In the genomic region with DNA sequence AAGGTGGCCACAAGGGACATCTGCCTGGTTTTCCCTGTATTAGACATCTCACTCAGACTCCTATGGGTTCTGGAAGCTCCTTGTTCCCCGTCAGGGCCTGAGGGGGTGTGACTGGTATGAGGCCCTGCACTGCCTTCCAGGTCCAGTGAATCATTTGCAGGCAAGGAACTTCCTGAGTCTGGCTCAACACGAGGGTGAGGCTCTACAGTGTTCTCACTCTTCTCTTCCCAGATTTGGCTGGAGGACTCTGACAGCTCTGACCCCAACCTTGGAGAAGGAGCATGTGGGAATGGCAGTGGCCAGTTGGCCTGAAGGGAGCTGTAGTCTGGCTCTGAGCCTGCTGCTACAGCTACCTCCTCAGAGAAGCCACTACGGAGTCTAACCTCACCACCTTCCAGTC, we compare ENCODE assay signal across 25 mouse cellular contexts. TPM values are rescaled to one million over a fixed set of nuclear protein-coding genes. Genes with fewer than 3 reads are reported as not detected.
DNase-seq lines count a peak whose midpoint lies in the region; ATAC-seq and TF ChIP-seq lines count a peak whose summit lies in the region.
"Had no signal": no experiment of that assay in that cellular context is flagged by ENCODE, and none has a peak within 500 bp of the region (broad histone marks: within the 10 kb centered on the region; RNA-seq: fewer than 3 reads in every experiment).

No protein-coding gene starts in this region.

- H3K4me3 ChIP-seq in stomach, embryonic 16.5 days (replicated peaks; ENCODE audit: low read length), result no peak overlapping the region
- no peak overlapping the region for H3K4me3 ChIP-seq in stomach, postnatal 0 days (ENCODE audit: low read depth, low read length)
- H3K4me3 ChIP-seq in intestine, postnatal 0 days (ENCODE audit: low read depth, low read length), result no peak overlapping the region
- H3K4me3 ChIP-seq: embryonic facial prominence, embryonic 10.5 days; forebrain, embryonic 13.5 days; heart, embryonic 15.5 days; limb, embryonic 12.5 days; liver, embryonic 12.5 days; megakaryocyte, embryonic 14.5 days; neural tube, embryonic 15.5 days had no signal

- TF ChIP-seq EP300 in stomach, postnatal 0 days (optimal IDR thresholded peaks at IDR 0.05), result no peak

- intact Hi-C loops in heart, postnatal 14 days (cut with DNase I), result no loop called here
- intact Hi-C loops in heart, postnatal 25 days (cut with DNase I), result no loop called here

- no peaks in the 10 kb centered on the region; the same call in 1 of the 2 replicates for H3K4me1 ChIP-seq in stomach, embryonic 16.5 days (ENCODE audit: control insufficient read depth, insufficient read depth, low read length)
- H3K4me1 ChIP-seq in stomach, postnatal 0 days (replicated peaks; ENCODE audit: control insufficient read depth, insufficient read depth), result no peaks in the 10 kb centered on the region
- 0 out of 2 replicates have a peak, but pooled peaks cover 3% of the 10 kb centered on the region for H3K4me1 ChIP-seq in intestine, postnatal 0 days (replicated peaks; ENCODE audit: control insufficient read depth, insufficient read depth, low read length)
- H3K4me1 ChIP-seq: forebrain, embryonic 13.5 days; heart, embryonic 15.5 days; limb, embryonic 12.5 days; liver, embryonic 12.5 days; neural tube, embryonic 15.5 days had no signal

- H3K27me3 ChIP-seq in stomach, embryonic 16.5 days (ENCODE audit: control insufficient read depth, insufficient read depth, low read length), result no peaks in the 10 kb centered on the region
- no peaks in the 10 kb centered on the region for H3K27me3 ChIP-seq in stomach, postnatal 0 days (ENCODE audit: control insufficient read depth, insufficient read depth, low read length)
- H3K27me3 ChIP-seq in intestine, postnatal 0 days (replicated peaks; ENCODE audit: control insufficient read depth, insufficient read depth, low read length), result no peaks in the 10 kb centered on the region
- H3K27me3 ChIP-seq: limb, embryonic 12.5 days; neural tube, embryonic 15.5 days had no signal

- H3K36me3 ChIP-seq in stomach, embryonic 16.5 days (ENCODE audit: control insufficient read depth, insufficient read depth, low read length), result no peaks in the 10 kb centered on the region
- no peaks in the 10 kb centered on the region for H3K36me3 ChIP-seq in stomach, postnatal 0 days (ENCODE audit: control insufficient read depth, insufficient read depth, low read length)
- no peaks in the 10 kb centered on the region for H3K36me3 ChIP-seq in intestine, postnatal 0 days (ENCODE audit: control insufficient read depth, insufficient read depth)
- H3K36me3 ChIP-seq: embryonic facial prominence, embryonic 10.5 days; G1E; heart, embryonic 15.5 days; limb, embryonic 12.5 days; liver, embryonic 12.5 days; neural tube, embryonic 15.5 days had no signal

- no peak overlapping the region for H3K4me2 ChIP-seq in stomach, embryonic 16.5 days (ENCODE audit: low read depth, low read length)
- H3K4me2 ChIP-seq in stomach, postnatal 0 days (replicated peaks; ENCODE audit: low read depth), result no peak overlapping the region
- H3K4me2 ChIP-seq in intestine, postnatal 0 days (replicated peaks; ENCODE audit: low read depth), result no peak overlapping the region
- H3K4me2 ChIP-seq: forebrain, embryonic 13.5 days; heart, embryonic 15.5 days; limb, embryonic 12.5 days; liver, embryonic 12.5 days; lung, embryonic 14.5 days; neural tube, embryonic 15.5 days had no signal

- TF ChIP-seq CTCF in stomach, postnatal 0 days (IDR thresholded peaks at IDR 0.05; ENCODE audit: low read depth), result no peak
- TF ChIP-seq CTCF in intestine, postnatal 0 days (IDR thresholded peaks at IDR 0.05; ENCODE audit: low read depth), result no peak

- H3K27ac ChIP-seq in stomach, embryonic 16.5 days (ENCODE audit: low read length), result no peak overlapping the region
- H3K27ac ChIP-seq in stomach, postnatal 0 days (replicated peaks), result no peak overlapping the region
- H3K27ac ChIP-seq in intestine, postnatal 0 days (ENCODE audit: low read depth, low read length), result no peak overlapping the region
- H3K27ac ChIP-seq: embryonic facial prominence, embryonic 10.5 days; forebrain, embryonic 13.5 days; heart, embryonic 15.5 days; limb, embryonic 12.5 days; liver, embryonic 12.5 days; neural tube, embryonic 15.5 days had no signal

- ATAC-seq in cerebellum, adult (ENCODE audit: insufficient number of reproducible peaks, low FRiP score, low TSS enrichment), result no peak
- peak; percentile 35; the same call in 1 of the 2 replicates for ATAC-seq in stomach, embryonic 16.5 days (ENCODE audit: insufficient read depth, low FRiP score)
- ATAC-seq in stomach, postnatal 0 days (ENCODE audit: low FRiP score, low TSS enrichment), result no peak; the same call in 1 of the 2 replicates
- ATAC-seq in intestine, postnatal 0 days, result peak; percentile 68; the same call in 1 of the 2 replicates
- ATAC-seq: forebrain, embryonic 13.5 days; liver, embryonic 12.5 days; midbrain, embryonic 16.5 days had no signal

- WGBS in stomach, embryonic 16.5 days, result 42% methylated on average over 3 of the region's 3 CpGs
- WGBS in stomach, postnatal 0 days, result 43% methylated on average over 3 of the region's 3 CpGs
- 33% methylated on average over 3 of the region's 3 CpGs for WGBS in intestine, postnatal 0 days

- H3K9me3 ChIP-seq in stomach, embryonic 16.5 days (replicated peaks; ENCODE audit: control insufficient read depth, low read length), result no peaks in the 10 kb centered on the region
- H3K9me3 ChIP-seq in stomach, postnatal 0 days (ENCODE audit: control insufficient read depth, low read length), result no peaks in the 10 kb centered on the region
- no peaks in the 10 kb centered on the region for H3K9me3 ChIP-seq in intestine, postnatal 0 days (ENCODE audit: control insufficient read depth)
- H3K9me3 ChIP-seq: embryonic facial prominence, embryonic 10.5 days; forebrain, embryonic 13.5 days; G1E; heart, embryonic 15.5 days; liver, embryonic 12.5 days; megakaryocyte, embryonic 14.5 days; neural tube, embryonic 15.5 days had no signal

- H3K9ac ChIP-seq in stomach, embryonic 16.5 days (ENCODE audit: low read length), result no peak overlapping the region
- no peak overlapping the region for H3K9ac ChIP-seq in stomach, postnatal 0 days (ENCODE audit: low read length)
- no peak overlapping the region for H3K9ac ChIP-seq in intestine, postnatal 0 days (ENCODE audit: low read depth, low read length)
- H3K9ac ChIP-seq: forebrain, embryonic 13.5 days; heart, embryonic 15.5 days; limb, embryonic 12.5 days; liver, embryonic 12.5 days; lung, embryonic 14.5 days; neural tube, embryonic 15.5 days had no signal

- peak; percentile 21 to 33 for DNase-seq in cerebellum, postnatal 14 days
- DNase-seq in heart, postnatal 14 days, result peak; percentile 9 to 25
- DNase-seq in heart, postnatal 25 days (ENCODE audit: low spot score), result no peak
- no peak for DNase-seq in stomach, postnatal 0 days (ENCODE audit: low spot score)
- no peak for DNase-seq in left cerebral cortex, adult 8-10 months (ENCODE audit: low spot score in 2 of 2)
- DNase-seq: cerebellum, adult 8-10 months; kidney, adult 8-10 months; lung, embryonic 14.5 days; thymus, postnatal 25 days had no signal

RNA-seq across cellular contexts. Expression of gene Qsox2, which starts 10.2 kb away (rescaled TPM):
- 10 to 100 TPM; 13.8 to 16.1 TPM for total RNA-seq in heart, postnatal 14 days (2021)
- 10 to 100 TPM; 15.8 to 15.9 TPM for total RNA-seq in heart, postnatal 25 days (2021)
- polyA plus RNA-seq in stomach, embryonic 16.5 days (2015; fragmentation: Nextera tagmentation; extraction: Ambion mirVana), result 23.2 and 24.1 TPM in 2 replicates
- 10.7 and 11.2 TPM in 2 replicates for polyA plus RNA-seq in stomach, postnatal 0 days (2015; fragmentation: Nextera tagmentation; extraction: Ambion mirVana)
- 7.0 and 7.5 TPM in 2 replicates for polyA plus RNA-seq in intestine, postnatal 0 days (2015; fragmentation: Nextera tagmentation; extraction: Ambion mirVana)
- 10 to 100 TPM; 23.1 to 26.6 (median 25.7) TPM for total RNA-seq in left cerebral cortex, adult 8-10 months (2022)

RNA-seq across cellular contexts. Expression of gene Lhx3, which starts 39.4 kb away (rescaled TPM):
- total RNA-seq in heart, postnatal 14 days (2021), result not detected
- not detected for total RNA-seq in heart, postnatal 25 days (2021)
- not detected in 2 replicates for polyA plus RNA-seq in stomach, embryonic 16.5 days (2015; fragmentation: Nextera tagmentation; extraction: Ambion mirVana)
- not detected in 2 replicates for polyA plus RNA-seq in stomach, postnatal 0 days (2015; fragmentation: Nextera tagmentation; extraction: Ambion mirVana)
- polyA plus RNA-seq in intestine, postnatal 0 days (2015; fragmentation: Nextera tagmentation; extraction: Ambion mirVana), result 0.10 TPM in 1 of 2 replicates, not detected in the other
- under 1 TPM in 3 of 4 experiments, not detected in 1; 0.21 to 0.42 (median 0.22) TPM for total RNA-seq in left cerebral cortex, adult 8-10 months (2022)
- total RNA-seq: common myeloid progenitor, adult 5-6 weeks; G1E; heart, adult 18-20 months; layer of hippocampus, postnatal 10 days; left cerebral cortex, postnatal 10 days had no signal
- polyA plus RNA-seq: G1E; heart, embryonic 15.5 days; limb, embryonic 12.5 days; liver, embryonic 12.5 days; lung, embryonic 14.5 days; midbrain, embryonic 16.5 days had no signal

RNA-seq across cellular contexts. Expression of gene Ccdc187, which starts 46.8 kb away (rescaled TPM):
- total RNA-seq in heart, postnatal 14 days (2021), result under 1 TPM; 0.10 to 0.17 TPM
- under 1 TPM; 0.08 to 0.18 TPM for total RNA-seq in heart, postnatal 25 days (2021)
- polyA plus RNA-seq in stomach, embryonic 16.5 days (2015; fragmentation: Nextera tagmentation; extraction: Ambion mirVana), result 0.58 and 0.82 TPM in 2 replicates
- polyA plus RNA-seq in stomach, postnatal 0 days (2015; fragmentation: Nextera tagmentation; extraction: Ambion mirVana), result 0.21 and 0.40 TPM in 2 replicates
- 0.09 and 0.21 TPM in 2 replicates for polyA plus RNA-seq in intestine, postnatal 0 days (2015; fragmentation: Nextera tagmentation; extraction: Ambion mirVana)
- 1 to 10 TPM; 6.0 to 6.7 (median 6.4) TPM for total RNA-seq in left cerebral cortex, adult 8-10 months (2022)
- total RNA-seq: common myeloid progenitor, adult 5-6 weeks had no signal
- polyA plus RNA-seq: G1E; limb, embryonic 12.5 days had no signal

Comparison
In these comparisons a context has a peak if more than half of its experiments do, and no peak if none do; other contexts are left out.
1. DNase-seq: peak in cerebellum, postnatal 14 days (2 of 2) and heart, postnatal 14 days (2 of 2); none in heart, postnatal 25 days (single experiment), stomach, postnatal 0 days (single experiment) and left cerebral cortex, adult 8-10 months (0 of 2).
2. ATAC-seq: peak in stomach, embryonic 16.5 days (single experiment) and intestine, postnatal 0 days (single experiment); none in cerebellum, adult (single experiment) and stomach, postnatal 0 days (single experiment).
3. RNA of gene Ccdc187, which starts 46.8 kb away (total RNA-seq): 6.0 to 6.7 TPM in left cerebral cortex, adult 8-10 months; 0.08 to 0.18 TPM in heart, postnatal 25 days and 0.10 to 0.17 TPM in heart, postnatal 14 days; every median in the first group is over 4 times any median in the second.